Mouse (Mus musculus): ENCODE results near the gene Gm45753. TPM values are rescaled to one million over a fixed set of nuclear protein-coding genes. Genes with fewer than 3 reads are reported as not detected.

Gene Gm45753
- polyA plus RNA-seq, 1 experiment: not detected

- Histone ChIP-seq H3K4me3 (ENCODE audit: extremely low read depth, insufficient read depth, insufficient read length) (no peak overlapping the region), H3K27me3 (ENCODE audit: control insufficient read depth, insufficient read depth, low read length) (no peaks in the 10 kb centered on the region), H3K4me1 (ENCODE audit: control insufficient read depth, insufficient read depth, insufficient read length) (no peaks in the 10 kb centered on the region), H3K36me3 (ENCODE audit: control insufficient read depth, insufficient read depth, low read length) (peaks cover 9% of the 10 kb centered on the region), H3K27ac (ENCODE audit: insufficient read depth, low read length) (no peak overlapping the region)
- 81% methylated on average over 4 of the region's 4 CpGs for WGBS
- no peak for DNase-seq (ENCODE audit: low read depth in 1 of 2, low spot score in 2 of 2)
- TF ChIP-seq POLR2A (IDR thresholded peaks at IDR 0.05; ENCODE audit: low read depth, low read length) (no peak), CTCF (IDR thresholded peaks at IDR 0.05; ENCODE audit: extremely low read depth, insufficient read depth, insufficient read length, insufficient replicate concordance) (no peak)
Measured at GRCm38 (mm10) chr8:45310967-45311366, 2.7 kb upstream of the Gm45753 start.

DNA sequence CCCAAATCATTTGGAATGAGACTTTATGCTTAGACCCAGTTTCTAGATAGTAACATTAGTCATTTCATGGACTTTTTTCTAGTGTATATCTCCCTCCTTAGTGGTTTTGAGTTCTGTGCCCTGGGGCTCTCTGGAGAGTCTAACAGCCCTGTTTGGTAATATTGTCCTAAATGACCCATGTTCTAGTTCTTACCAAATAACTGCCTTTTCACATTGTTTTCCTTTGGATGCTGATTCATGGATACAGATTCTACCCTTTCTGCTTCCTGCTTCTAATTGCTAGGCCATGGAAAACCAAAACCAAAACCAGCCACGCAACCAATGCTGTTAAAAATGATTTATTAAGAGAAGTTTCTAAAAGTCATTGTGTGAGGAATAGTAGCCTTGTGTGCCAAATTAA, 2.8 kb downstream of the Gm45753 start:
- no peak overlapping the region for H3K4me3 ChIP-seq (ENCODE audit: extremely low read depth, insufficient read depth, insufficient read length)
- H3K36me3 ChIP-seq (ENCODE audit: control insufficient read depth, insufficient read depth, low read length): peaks cover 10% of the 10 kb centered on the region
- H3K4me1 ChIP-seq (ENCODE audit: control insufficient read depth, insufficient read depth, insufficient read length): no peaks in the 10 kb centered on the region
- TF ChIP-seq CTCF (IDR thresholded peaks at IDR 0.05; ENCODE audit: extremely low read depth, insufficient read depth, insufficient read length, insufficient replicate concordance): no peak
- TF ChIP-seq POLR2A (IDR thresholded peaks at IDR 0.05; ENCODE audit: low read depth, low read length): no peak
- WGBS: 93% methylated on average over 1 of the region's 1 CpGs
- DNase-seq (ENCODE audit: low read depth in 1 of 2, low spot score in 2 of 2): no peak
- no peaks in the 10 kb centered on the region for H3K27me3 ChIP-seq (ENCODE audit: control insufficient read depth, insufficient read depth, low read length)
- H3K27ac ChIP-seq (ENCODE audit: insufficient read depth, low read length): no peak overlapping the region

DNA sequence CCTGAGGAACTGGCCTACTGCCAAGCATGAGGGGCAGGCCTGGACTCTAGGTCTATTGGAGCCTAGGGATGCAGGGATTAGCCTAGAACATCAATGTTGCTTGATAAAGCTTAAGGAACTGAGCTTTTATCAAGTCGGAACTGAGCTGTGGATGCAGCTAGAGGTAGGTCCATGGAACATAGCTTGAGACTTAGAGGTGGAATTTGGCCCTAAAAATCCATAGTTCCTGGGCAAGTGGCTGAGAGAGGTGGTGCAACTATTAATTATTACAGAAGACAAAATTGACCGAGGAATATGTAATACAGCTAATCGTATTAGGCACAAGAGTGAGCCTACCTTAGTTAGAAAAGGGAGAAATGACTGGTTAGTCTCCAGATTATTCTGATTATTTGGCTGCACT, 3.9 kb downstream of the Gm45753 start:
- 91% methylated on average over 3 of the region's 3 CpGs for WGBS
- Histone ChIP-seq H3K27ac (ENCODE audit: insufficient read depth, low read length) (no peak overlapping the region), H3K36me3 (ENCODE audit: control insufficient read depth, insufficient read depth, low read length) (peaks cover 10% of the 10 kb centered on the region), H3K27me3 (ENCODE audit: control insufficient read depth, insufficient read depth, low read length) (no peaks in the 10 kb centered on the region), H3K4me3 (ENCODE audit: extremely low read depth, insufficient read depth, insufficient read length) (no peak overlapping the region), H3K4me1 (ENCODE audit: control insufficient read depth, insufficient read depth, insufficient read length) (no peaks in the 10 kb centered on the region)
- DNase-seq (ENCODE audit: low read depth in 1 of 2, low spot score in 2 of 2): no peak
- TF ChIP-seq POLR2A (IDR thresholded peaks at IDR 0.05; ENCODE audit: low read depth, low read length): no peak
- no peak for TF ChIP-seq CTCF (IDR thresholded peaks at IDR 0.05; ENCODE audit: extremely low read depth, insufficient read depth, insufficient read length, insufficient replicate concordance)

DNA sequence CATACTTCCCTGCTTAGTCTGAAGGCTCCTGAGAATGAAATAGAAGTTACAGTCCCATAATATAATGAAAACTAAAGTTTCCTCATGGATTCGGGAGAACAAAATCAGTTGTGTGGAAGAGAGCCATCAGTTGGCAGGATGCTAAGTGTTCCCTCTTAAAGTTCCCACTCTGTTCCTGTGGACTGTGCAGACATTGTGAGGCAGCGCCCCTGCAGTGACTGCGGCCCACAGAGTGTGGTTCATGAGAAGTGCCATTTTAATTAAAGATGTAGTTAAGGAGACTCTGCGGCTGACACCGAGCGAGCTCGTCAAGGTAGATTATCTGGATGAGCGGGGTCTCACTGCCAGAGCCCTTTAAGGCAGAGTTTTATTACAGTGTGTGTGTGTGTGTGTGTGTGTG, 5.9 kb downstream of the Gm45753 start:
- WGBS: 94% methylated on average over 8 of the region's 8 CpGs
- Histone ChIP-seq H3K27me3 (ENCODE audit: control insufficient read depth, insufficient read depth, low read length) (no peaks in the 10 kb centered on the region), H3K4me3 (ENCODE audit: extremely low read depth, insufficient read depth, insufficient read length) (no peak overlapping the region), H3K27ac (ENCODE audit: insufficient read depth, low read length) (no peak overlapping the region), H3K36me3 (ENCODE audit: control insufficient read depth, insufficient read depth, low read length) (peaks cover 4% of the 10 kb centered on the region; the same call in 1 of the 2 replicates), H3K4me1 (ENCODE audit: control insufficient read depth, insufficient read depth, insufficient read length) (no peaks in the 10 kb centered on the region)
- TF ChIP-seq POLR2A (IDR thresholded peaks at IDR 0.05; ENCODE audit: low read depth, low read length) (no peak), CTCF (IDR thresholded peaks at IDR 0.05; ENCODE audit: extremely low read depth, insufficient read depth, insufficient read length, insufficient replicate concordance) (no peak)
- no peak for DNase-seq (ENCODE audit: low read depth in 1 of 2, low spot score in 2 of 2)

DNA sequence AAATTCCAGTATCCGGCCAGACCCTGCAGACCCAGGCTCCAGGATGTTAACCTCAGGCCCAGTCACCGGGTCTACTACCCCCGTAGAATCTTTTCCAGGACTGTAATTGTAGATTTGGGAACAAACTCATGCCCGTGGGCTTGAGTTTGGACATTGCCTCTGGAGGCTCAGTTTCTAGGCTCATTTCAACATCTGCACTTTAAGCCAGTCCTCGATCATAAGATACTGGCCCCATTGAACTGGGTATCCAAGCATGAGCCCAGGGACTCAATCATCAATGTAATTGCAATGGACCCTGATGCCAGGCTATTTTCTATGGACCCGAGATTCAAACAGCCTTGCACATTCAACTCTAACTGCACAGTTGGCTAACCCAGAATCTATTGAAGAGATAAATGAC, 13.0 kb downstream of the Gm45753 start:
- no peak for DNase-seq (ENCODE audit: low read depth in 1 of 2, low spot score in 2 of 2)
- Histone ChIP-seq H3K27me3 (ENCODE audit: control insufficient read depth, insufficient read depth, low read length) (no peaks in the 10 kb centered on the region), H3K4me1 (ENCODE audit: control insufficient read depth, insufficient read depth, insufficient read length) (no peaks in the 10 kb centered on the region), H3K36me3 (ENCODE audit: control insufficient read depth, insufficient read depth, low read length) (no peaks in the 10 kb centered on the region), H3K4me3 (ENCODE audit: extremely low read depth, insufficient read depth, insufficient read length) (no peak overlapping the region), H3K27ac (ENCODE audit: insufficient read depth, low read length) (no peak overlapping the region)
- WGBS: 90% methylated on average over 6 of the region's 6 CpGs
- no peak for TF ChIP-seq POLR2A (IDR thresholded peaks at IDR 0.05; ENCODE audit: low read depth, low read length)
- no peak for TF ChIP-seq CTCF (IDR thresholded peaks at IDR 0.05; ENCODE audit: extremely low read depth, insufficient read depth, insufficient read length, insufficient replicate concordance)

DNA sequence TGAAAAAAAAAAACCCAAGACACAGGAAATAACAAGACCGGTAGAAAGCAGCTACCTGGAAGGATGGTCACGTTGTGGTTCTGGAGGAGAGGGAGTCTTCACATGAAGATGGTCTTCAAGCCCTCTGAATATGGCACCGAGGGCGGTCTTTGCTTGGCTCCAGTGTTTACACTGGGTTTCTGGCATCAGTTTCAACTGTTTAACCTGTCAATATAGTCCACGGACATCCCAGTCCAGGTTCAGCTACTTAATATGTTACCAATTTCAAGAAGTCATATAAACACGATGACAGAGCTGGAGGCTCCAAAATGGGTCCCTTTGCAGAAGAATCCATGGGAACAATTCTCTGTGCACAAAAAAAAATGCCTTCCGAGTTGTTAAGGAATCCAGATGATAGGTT, 13.6 kb downstream of the Gm45753 start, which contains the start of gene Klkb1:
TSS of gene Klkb1 (minus strand) at position 173 of the 400 bp plus-strand sequence.
- no peaks in the 10 kb centered on the region for H3K4me1 ChIP-seq (ENCODE audit: control insufficient read depth, insufficient read depth, insufficient read length)
- WGBS: 90% methylated on average over 7 of the region's 7 CpGs
- DNase-seq (ENCODE audit: low read depth in 1 of 2, low spot score in 2 of 2): no peak
- no peaks in the 10 kb centered on the region for H3K36me3 ChIP-seq (ENCODE audit: control insufficient read depth, insufficient read depth, low read length)
- no peaks in the 10 kb centered on the region for H3K27me3 ChIP-seq (ENCODE audit: control insufficient read depth, insufficient read depth, low read length)
- H3K27ac ChIP-seq (ENCODE audit: insufficient read depth, low read length): no peak within 1 kb of the TSS
- TF ChIP-seq CTCF (IDR thresholded peaks at IDR 0.05; ENCODE audit: extremely low read depth, insufficient read depth, insufficient read length, insufficient replicate concordance): no peak
- TF ChIP-seq POLR2A (IDR thresholded peaks at IDR 0.05; ENCODE audit: low read depth, low read length): no peak
- no peak within 1 kb of the TSS for H3K4me3 ChIP-seq (ENCODE audit: extremely low read depth, insufficient read depth, insufficient read length)

DNA sequence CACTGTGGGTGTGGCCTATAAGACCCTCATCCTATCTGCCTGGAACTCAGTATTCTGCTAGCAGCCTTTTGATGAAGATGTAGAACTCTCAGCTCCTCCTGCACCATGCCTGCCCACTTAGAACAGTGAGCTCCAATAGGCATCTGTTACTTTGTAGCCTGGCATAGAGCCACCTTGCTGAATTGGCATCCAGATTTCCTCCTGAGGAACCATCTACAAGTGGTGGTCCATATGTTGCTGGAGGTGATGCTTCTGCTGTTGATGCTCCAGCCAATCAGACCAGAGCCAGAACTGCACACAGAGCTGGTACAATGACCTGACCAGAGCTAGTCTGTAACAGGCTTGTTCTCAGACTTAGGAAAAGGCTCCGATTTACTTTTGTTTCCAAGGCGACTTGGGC, 16.5 kb downstream of the Gm45753 start:
- H3K27ac ChIP-seq (ENCODE audit: insufficient read depth, low read length): no peak overlapping the region
- 94% methylated on average over 2 of the region's 2 CpGs for WGBS
- no peaks in the 10 kb centered on the region for H3K36me3 ChIP-seq (ENCODE audit: control insufficient read depth, insufficient read depth, low read length)
- H3K27me3 ChIP-seq (ENCODE audit: control insufficient read depth, insufficient read depth, low read length): no peaks in the 10 kb centered on the region
- H3K4me1 ChIP-seq (ENCODE audit: control insufficient read depth, insufficient read depth, insufficient read length): no peaks in the 10 kb centered on the region
- no peak for TF ChIP-seq CTCF (IDR thresholded peaks at IDR 0.05; ENCODE audit: extremely low read depth, insufficient read depth, insufficient read length, insufficient replicate concordance)
- no peak for TF ChIP-seq POLR2A (IDR thresholded peaks at IDR 0.05; ENCODE audit: low read depth, low read length)
- H3K4me3 ChIP-seq (ENCODE audit: extremely low read depth, insufficient read depth, insufficient read length): no peak overlapping the region
- DNase-seq (ENCODE audit: low read depth in 1 of 2, low spot score in 2 of 2): no peak

Data from spleen, adult 2 months (tissue).